Mouse (Mus musculus) layer of hippocampus, adult 11-12 months (tissue): ENCODE measurements around the gene Epha5.

Source experiments
- DNase-seq: peaks from one replicate; pipeline ENCODE4 v3.0.0; 2022; ENCODE audit warnings: low spot score

Gene Epha5

GRCm38 (mm10) chr5:84313619-84314018 is 103.6 kb downstream of the Epha5 start:
- DNase-seq: no peak

- no peak for DNase-seq
These were observed 118.1 kb downstream of the Epha5 start for GRCm38 (mm10) chr5:84298878-84299736.

GRCm38 (mm10) chr5:84289429-84289977 is 127.7 kb downstream of the Epha5 start:
- no peak for DNase-seq

GRCm38 (mm10) chr5:84281290-84282017 is 135.7 kb downstream of the Epha5 start:
- DNase-seq: no peak

- no peak for DNase-seq
These were observed 140.2 kb downstream of the Epha5 start for GRCm38 (mm10) chr5:84276996-84277395.

GRCm38 (mm10) chr5:84265407-84265806 is 151.8 kb downstream of the Epha5 start:
- DNase-seq: no peak

GRCm38 (mm10) chr5:84263999-84264398 is 153.2 kb downstream of the Epha5 start:
- DNase-seq: no peak

GRCm38 (mm10) chr5:84229971-84230370 is 187.2 kb downstream of the Epha5 start:
- no peak for DNase-seq

GRCm38 (mm10) chr5:84208609-84209008 is 208.6 kb downstream of the Epha5 start:
- DNase-seq: no peak

GRCm38 (mm10) chr5:84193348-84193747 is 223.8 kb downstream of the Epha5 start:
- DNase-seq: no peak

- no peak for DNase-seq
These were observed 233.0 kb downstream of the Epha5 start for GRCm38 (mm10) chr5:84184189-84184588.

GRCm38 (mm10) chr5:84153095-84153494 is 264.1 kb downstream of the Epha5 start:
- DNase-seq: peak; percentile 55

GRCm38 (mm10) chr5:84142138-84142537 is 275.0 kb downstream of the Epha5 start:
- DNase-seq: no peak

GRCm38 (mm10) chr5:84095947-84096346 is 321.2 kb downstream of the Epha5 start:
- no peak for DNase-seq

- no peak for DNase-seq
These were observed 335.9 kb downstream of the Epha5 start for GRCm38 (mm10) chr5:84081321-84081720.

GRCm38 (mm10) chr5:84070976-84071375 is 346.2 kb downstream of the Epha5 start:
- no peak for DNase-seq

- DNase-seq: no peak
These were observed 363.3 kb downstream of the Epha5 start for GRCm38 (mm10) chr5:84053880-84054279.

GRCm38 (mm10) chr5:84037250-84037963 is 379.8 kb downstream of the Epha5 start:
- DNase-seq: no peak
